In genomic region chr4:114766643-114767393, GRCm38 (mm10) we compare ENCODE assay signal across 16 mouse cellular contexts. TPM values are rescaled to one million over a fixed set of nuclear protein-coding genes. Genes with fewer than 3 reads are reported as not detected.
DNase-seq lines count a peak whose midpoint lies in the region; ATAC-seq and TF ChIP-seq lines count a peak whose summit lies in the region.
"Had no signal": no experiment of that assay in that cellular context is flagged by ENCODE, and none has a peak within 500 bp of the region (broad histone marks: within the 10 kb centered on the region; RNA-seq: fewer than 3 reads in every experiment).

No protein-coding gene starts in this region.

- H3K27me3 ChIP-seq in forebrain, embryonic 10.5 days (ENCODE audit: poor library complexity, severe bottlenecking) = peaks cover 17% of the 10 kb centered on the region
- H3K27me3 ChIP-seq in forebrain, embryonic 12.5 days = peaks cover 15% of the 10 kb centered on the region; the same call in 1 of the 2 replicates
- H3K27me3 ChIP-seq in kidney, postnatal 0 days (ENCODE audit: insufficient read depth, low read length) = no peaks in the 10 kb centered on the region
- H3K27me3 ChIP-seq in embryonic facial prominence, embryonic 13.5 days = peaks cover 28% of the 10 kb centered on the region; the same call in 1 of the 2 replicates
- 0 out of 2 replicates have a peak, but pooled peaks cover 18% of the 10 kb centered on the region for H3K27me3 ChIP-seq in limb, embryonic 15.5 days

- peak overlapping the region; percentile 44; the same call in 1 of the 2 replicates for H3K27ac ChIP-seq in forebrain, embryonic 10.5 days
- no peak overlapping the region for H3K27ac ChIP-seq in forebrain, embryonic 12.5 days
- H3K27ac ChIP-seq in kidney, postnatal 0 days = no peak overlapping the region
- no peak overlapping the region; the same call in 1 of the 2 replicates for H3K27ac ChIP-seq in embryonic facial prominence, embryonic 13.5 days
- no peak overlapping the region for H3K27ac ChIP-seq in limb, embryonic 15.5 days

- TF ChIP-seq CTCF in kidney, postnatal 0 days (IDR thresholded peaks at IDR 0.05; ENCODE audit: low read depth) = no peak

- H3K9me3 ChIP-seq in forebrain, embryonic 10.5 days = no peaks in the 10 kb centered on the region
- H3K9me3 ChIP-seq in forebrain, embryonic 12.5 days = no peaks in the 10 kb centered on the region
- H3K9me3 ChIP-seq in kidney, postnatal 0 days (replicated peaks; ENCODE audit: low read length) = no peaks in the 10 kb centered on the region
- H3K9me3 ChIP-seq in embryonic facial prominence, embryonic 13.5 days = no peaks in the 10 kb centered on the region
- H3K9me3 ChIP-seq in limb, embryonic 15.5 days = no peaks in the 10 kb centered on the region

- no peak overlapping the region for H3K4me3 ChIP-seq in forebrain, embryonic 10.5 days
- H3K4me3 ChIP-seq in forebrain, embryonic 12.5 days (replicated peaks) = no peak overlapping the region
- no peak overlapping the region for H3K4me3 ChIP-seq in kidney, postnatal 0 days (replicated peaks; ENCODE audit: low read depth, low read length)
- H3K4me3 ChIP-seq in embryonic facial prominence, embryonic 13.5 days = no peak overlapping the region
- no peak overlapping the region for H3K4me3 ChIP-seq in limb, embryonic 15.5 days

- 43% methylated on average over 22 of the region's 22 CpGs for whole genome bisulfite sequencing in forebrain, embryonic 10.5 days
- 51% methylated on average over 22 of the region's 22 CpGs for WGBS in forebrain, embryonic 12.5 days
- 25% methylated on average over 22 of the region's 22 CpGs for WGBS in kidney, postnatal 0 days
- 21% methylated on average over 22 of the region's 22 CpGs for WGBS in embryonic facial prominence, embryonic 13.5 days
- WGBS in limb, embryonic 15.5 days = 30% methylated on average over 22 of the region's 22 CpGs

- no peak overlapping the region for H3K9ac ChIP-seq in forebrain, embryonic 12.5 days
- H3K9ac ChIP-seq in kidney, postnatal 0 days (ENCODE audit: low read depth, low read length) = no peak overlapping the region
- H3K9ac ChIP-seq in embryonic facial prominence, embryonic 13.5 days = no peak overlapping the region
- no peak overlapping the region for H3K9ac ChIP-seq in limb, embryonic 15.5 days

- peak; percentile 65 for DNase-seq in forebrain, embryonic 10.5 days (ENCODE audit: extremely low spot score, low spot score)
- peak; percentile 73 for DNase-seq in kidney, postnatal 0 days (ENCODE audit: low spot score)
- DNase-seq in kidney, postnatal 25 days = no peak
- DNase-seq in layer of hippocampus, postnatal 36 days = no peak
- DNase-seq in MN1 (ENCODE audit: low spot score) = no peak
- DNase-seq: adrenal gland, postnatal 14 days; heart, postnatal 4 days; lung, adult 18-20 months; right cerebral cortex, postnatal 4 days had no signal

- no peak overlapping the region for H3K4me2 ChIP-seq in forebrain, embryonic 12.5 days
- H3K4me2 ChIP-seq in kidney, postnatal 0 days (ENCODE audit: low read length) = no peak overlapping the region
- peak overlapping the region; percentile 40 for H3K4me2 ChIP-seq in embryonic facial prominence, embryonic 13.5 days
- H3K4me2 ChIP-seq in limb, embryonic 15.5 days = no peak overlapping the region

- no peaks in the 10 kb centered on the region for H3K36me3 ChIP-seq in forebrain, embryonic 10.5 days (replicated peaks)
- no peaks in the 10 kb centered on the region for H3K36me3 ChIP-seq in forebrain, embryonic 12.5 days (replicated peaks)
- no peaks in the 10 kb centered on the region for H3K36me3 ChIP-seq in kidney, postnatal 0 days (ENCODE audit: insufficient read depth, low read length)
- no peaks in the 10 kb centered on the region for H3K36me3 ChIP-seq in embryonic facial prominence, embryonic 13.5 days
- no peaks in the 10 kb centered on the region for H3K36me3 ChIP-seq in limb, embryonic 15.5 days

- H3K4me1 ChIP-seq in forebrain, embryonic 10.5 days = peaks cover 29% of the 10 kb centered on the region
- no peaks in the 10 kb centered on the region; the same call in 1 of the 2 replicates for H3K4me1 ChIP-seq in forebrain, embryonic 12.5 days
- 0 out of 2 replicates have a peak, but pooled peaks cover 6% of the 10 kb centered on the region for H3K4me1 ChIP-seq in kidney, postnatal 0 days (replicated peaks; ENCODE audit: insufficient read depth, low read length)
- peaks cover 16% of the 10 kb centered on the region for H3K4me1 ChIP-seq in embryonic facial prominence, embryonic 13.5 days
- H3K4me1 ChIP-seq in limb, embryonic 15.5 days = peaks cover 8% of the 10 kb centered on the region

- no peak for ATAC-seq in forebrain, embryonic 12.5 days (ENCODE audit: low FRiP score)
- ATAC-seq in kidney, postnatal 0 days (replicated peaks; ENCODE audit: low FRiP score, low read depth) = peak; percentile 54
- ATAC-seq in embryonic facial prominence, embryonic 13.5 days (ENCODE audit: insufficient number of reproducible peaks, insufficient read depth, low FRiP score, low TSS enrichment, low read depth) = no peak
- 0 out of 2 replicates have a peak, but pooled peaks have one; percentile 24 for ATAC-seq in limb, embryonic 15.5 days (ENCODE audit: insufficient number of reproducible peaks, low FRiP score, low TSS enrichment, low read depth)

RNA-seq across cellular contexts. Expression of gene Gm12830, which starts 54.7 kb away (rescaled TPM):
- polyA plus RNA-seq in forebrain, embryonic 10.5 days (2016; fragmentation: Nextera tagmentation; extraction: Ambion mirVana) = 0.09 TPM in 1 of 2 replicates, not detected in the other
- polyA plus RNA-seq in forebrain, embryonic 12.5 days (2016; fragmentation: Nextera tagmentation; extraction: Ambion mirVana) = 0.08 TPM in 1 of 2 replicates, not detected in the other
- polyA plus RNA-seq in kidney, postnatal 0 days (2015; fragmentation: Nextera tagmentation; extraction: Ambion mirVana) = 0.07 TPM in 1 of 2 replicates, not detected in the other
- not detected in 2 replicates for polyA plus RNA-seq in embryonic facial prominence, embryonic 13.5 days (2015; fragmentation: Nextera tagmentation; extraction: Ambion mirVana)
- polyA plus RNA-seq in limb, embryonic 15.5 days (2015; fragmentation: Nextera tagmentation; extraction: Ambion mirVana) = not detected in 2 replicates
- total RNA-seq in layer of hippocampus, postnatal 36 days (2021) = not detected
- total RNA-seq: adrenal gland, postnatal 14 days; heart, postnatal 4 days; left cerebral cortex, adult 8-10 months; megakaryocyte-erythroid progenitor cell, adult 5-6 weeks; neutrophil, adult 5-6 weeks had no signal
- polyA plus RNA-seq: stomach, embryonic 16.5 days had no signal

Comparison
In these comparisons a context has a peak if more than half of its experiments do, and no peak if none do; other contexts are left out.
1. DNase-seq: peak in forebrain, embryonic 10.5 days (single experiment) and kidney, postnatal 0 days (single experiment); none in kidney, postnatal 25 days (0 of 2), layer of hippocampus, postnatal 36 days (0 of 2) and MN1 (single experiment).
2. ATAC-seq: peak in kidney, postnatal 0 days (single experiment) and limb, embryonic 15.5 days (single experiment); none in forebrain, embryonic 12.5 days (single experiment) and embryonic facial prominence, embryonic 13.5 days (single experiment).